Mouse (Mus musculus) ovary, postnatal 10 days (tissue): ENCODE results near the gene Gdf7.

Experiments used
- DNase-seq: peaks from one replicate; pipeline ENCODE4 v3.0.0; 2022; ENCODE audit warnings: low spot score

The Gdf7 gene

GRCm38 (mm10) chr12:8301841-8302431, at the start of gene Gdf7:
Gene Gdf7, minus strand, starts transcription at chr12:8301954.
- no peak for DNase-seq

- DNase-seq = no peak
These were observed 49.5 kb upstream of the Gdf7 start for GRCm38 (mm10) chr12:8351025-8351903.

- DNase-seq = no peak
These were observed 47.2 kb upstream of the Gdf7 start for GRCm38 (mm10) chr12:8348733-8349513.

- no peak for DNase-seq
These were observed 46.1 kb upstream of the Gdf7 start for GRCm38 (mm10) chr12:8347746-8348462.

GRCm38 (mm10) chr12:8345539-8345938, 43.8 kb upstream of the Gdf7 start:
- no peak for DNase-seq

GRCm38 (mm10) chr12:8344897-8345296, 43.1 kb upstream of the Gdf7 start:
- no peak for DNase-seq

GRCm38 (mm10) chr12:8343381-8343780, 41.6 kb upstream of the Gdf7 start:
- no peak for DNase-seq

GRCm38 (mm10) chr12:8341008-8341407, 39.3 kb upstream of the Gdf7 start:
- DNase-seq = no peak

GRCm38 (mm10) chr12:8339591-8340319, 38.0 kb upstream of the Gdf7 start:
- no peak for DNase-seq

- DNase-seq = no peak
These were observed 37.2 kb upstream of the Gdf7 start for GRCm38 (mm10) chr12:8338918-8339317.

- no peak for DNase-seq
These were observed 36.7 kb upstream of the Gdf7 start for GRCm38 (mm10) chr12:8338491-8338890.

- DNase-seq = no peak
These were observed 35.7 kb upstream of the Gdf7 start for GRCm38 (mm10) chr12:8337286-8338060.

GRCm38 (mm10) chr12:8336601-8337285, 35.0 kb upstream of the Gdf7 start:
- no peak for DNase-seq

- no peak for DNase-seq
These were observed 33.7 kb upstream of the Gdf7 start for GRCm38 (mm10) chr12:8335503-8335902.

GRCm38 (mm10) chr12:8334261-8334660, 32.5 kb upstream of the Gdf7 start:
- DNase-seq = no peak

- no peak for DNase-seq
These were observed 31.9 kb upstream of the Gdf7 start for GRCm38 (mm10) chr12:8333617-8334016.

- DNase-seq = no peak
These were observed 30.4 kb upstream of the Gdf7 start for GRCm38 (mm10) chr12:8332174-8332542.

- no peak for DNase-seq
These were observed 29.9 kb upstream of the Gdf7 start for GRCm38 (mm10) chr12:8331489-8332173.

GRCm38 (mm10) chr12:8329236-8329635, 27.5 kb upstream of the Gdf7 start:
- DNase-seq = no peak

GRCm38 (mm10) chr12:8327675-8328053, 25.9 kb upstream of the Gdf7 start:
- DNase-seq = no peak
